Mouse (Mus musculus): ENCODE measurements at regions not wholly inside any gene's neighbourhood (a gene's known extent, or its start where the extent isn't known, plus 50 kb on each side); places are given as distances from the start of the nearest gene placed in this dataset.

DNA sequence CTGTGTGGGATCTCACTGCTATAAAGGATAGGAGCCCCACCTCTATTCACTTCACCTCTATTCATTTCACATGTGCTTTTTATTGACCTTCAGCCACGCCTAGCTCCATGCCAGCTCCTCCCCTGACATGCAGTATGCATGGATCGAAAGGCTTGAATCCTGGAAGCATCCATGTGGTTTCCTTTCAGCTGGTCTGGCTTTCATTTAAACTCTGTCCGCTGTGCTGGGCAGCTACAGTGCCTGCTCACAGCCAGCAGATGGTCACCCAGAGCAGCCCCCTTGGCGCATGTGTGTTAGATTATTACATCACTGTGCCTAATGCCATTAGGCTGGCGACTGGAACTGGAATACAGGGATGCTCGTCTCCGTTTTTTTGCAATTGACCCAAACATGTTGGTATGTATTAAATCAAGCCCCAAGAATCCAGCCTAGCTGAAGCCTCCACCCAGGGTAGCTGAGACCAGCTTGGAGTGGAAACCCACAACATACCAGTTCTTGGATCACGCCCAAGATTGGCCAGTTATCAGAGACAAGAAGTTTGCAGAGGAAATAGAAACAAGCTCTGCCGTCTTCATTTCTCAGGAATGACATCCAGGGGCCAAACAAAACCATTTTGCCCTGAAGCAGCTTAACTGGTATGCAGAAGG, 113.2 kb downstream of the Inhbb start:
- DNase-seq (ENCODE audit: low spot score in 2 of 2) = peak in 1 of 2 experiments; percentile 34

DNA sequence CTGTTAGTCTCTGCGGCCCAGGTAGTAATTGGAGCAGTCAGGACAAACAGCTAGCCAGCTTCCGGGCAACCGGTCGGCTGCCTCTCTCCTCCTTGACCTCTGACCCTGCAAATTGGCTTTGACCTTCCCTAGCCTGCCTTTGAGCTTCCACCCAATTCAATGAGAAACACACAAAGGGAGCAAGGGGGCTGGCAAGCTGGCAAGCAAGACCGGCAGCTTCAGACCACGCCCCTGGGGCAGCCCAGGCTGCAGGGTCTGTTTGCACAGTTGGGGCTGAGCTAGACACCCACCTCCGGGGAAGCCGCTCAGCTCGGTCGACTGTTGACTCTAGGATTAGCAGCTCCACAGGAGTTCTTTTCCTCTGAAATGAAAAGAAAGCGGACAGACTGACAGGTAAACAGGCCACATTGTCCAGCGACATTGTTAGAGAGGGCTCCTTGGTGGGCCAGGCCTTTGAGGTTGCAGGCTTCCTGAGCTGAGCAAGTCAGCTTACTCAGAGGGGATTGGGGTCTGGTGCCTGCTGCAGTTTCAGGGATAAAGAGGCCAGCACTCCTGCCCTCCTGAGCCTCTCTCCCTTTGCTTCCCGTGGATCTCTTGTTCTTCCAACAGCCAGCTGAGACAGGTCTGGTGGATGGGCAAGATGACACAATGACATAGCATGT, 116.6 kb downstream of the Inhbb start:
- no peak for DNase-seq (ENCODE audit: low spot score in 2 of 2)

DNA sequence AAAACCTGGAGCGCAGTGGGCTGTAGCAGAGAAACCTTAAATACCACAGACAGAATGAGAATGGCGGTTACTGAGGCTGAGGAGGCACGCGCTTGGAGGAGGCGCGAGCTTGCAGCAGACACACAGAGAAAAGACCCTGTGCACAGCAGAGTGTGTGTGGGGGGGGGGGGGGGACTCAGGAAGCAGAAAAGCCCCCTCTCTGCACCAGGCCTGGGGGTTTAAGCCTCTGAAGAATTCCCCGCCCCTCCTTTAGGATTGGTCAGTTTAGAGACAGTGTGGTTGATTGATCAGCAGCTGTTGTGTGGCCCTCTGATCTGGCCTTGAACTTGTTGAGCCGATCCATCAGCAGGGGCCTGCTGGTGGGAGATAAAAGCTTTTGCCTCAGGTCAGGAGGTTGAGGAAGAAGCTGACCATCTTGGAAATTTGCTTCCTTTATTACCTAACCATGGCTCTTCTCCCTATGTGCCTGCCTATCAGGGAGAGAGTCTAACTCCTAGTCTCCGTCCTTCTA, 117.5 kb downstream of the Inhbb start:
- no peak for DNase-seq (ENCODE audit: low spot score in 2 of 2)

DNA sequence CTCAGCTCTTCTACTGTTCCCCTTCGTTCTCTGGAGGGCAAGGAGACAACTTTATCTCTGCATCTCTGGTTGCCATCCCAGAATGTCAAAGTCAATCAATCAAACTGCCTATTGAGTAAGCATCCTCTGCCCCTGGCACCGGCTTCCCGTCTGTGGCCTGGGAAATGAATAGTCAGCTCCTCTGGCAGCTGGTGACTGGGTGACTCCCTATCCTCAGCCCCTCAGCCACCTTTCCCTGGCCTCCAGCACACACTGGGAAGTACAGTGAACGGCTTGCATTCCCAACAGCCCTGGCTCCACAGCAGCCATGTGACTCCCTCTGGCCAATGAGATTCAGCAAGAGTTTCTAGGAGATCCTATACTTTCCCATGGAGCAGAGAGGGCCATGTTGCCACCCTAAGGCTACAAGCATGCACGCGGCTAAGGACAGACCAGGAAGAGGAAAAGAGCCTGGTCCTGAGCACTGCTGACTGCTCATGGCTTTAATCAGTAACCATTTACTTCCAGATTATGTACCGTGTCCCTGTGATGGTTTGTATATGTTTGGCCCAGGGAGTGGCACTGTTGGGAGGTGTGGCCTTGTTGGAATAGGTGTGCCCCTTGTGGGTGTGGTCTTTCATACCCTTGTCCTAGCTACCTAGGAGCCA, 119.6 kb downstream of the Inhbb start:
- no peak for DNase-seq (ENCODE audit: low spot score in 2 of 2)

DNA sequence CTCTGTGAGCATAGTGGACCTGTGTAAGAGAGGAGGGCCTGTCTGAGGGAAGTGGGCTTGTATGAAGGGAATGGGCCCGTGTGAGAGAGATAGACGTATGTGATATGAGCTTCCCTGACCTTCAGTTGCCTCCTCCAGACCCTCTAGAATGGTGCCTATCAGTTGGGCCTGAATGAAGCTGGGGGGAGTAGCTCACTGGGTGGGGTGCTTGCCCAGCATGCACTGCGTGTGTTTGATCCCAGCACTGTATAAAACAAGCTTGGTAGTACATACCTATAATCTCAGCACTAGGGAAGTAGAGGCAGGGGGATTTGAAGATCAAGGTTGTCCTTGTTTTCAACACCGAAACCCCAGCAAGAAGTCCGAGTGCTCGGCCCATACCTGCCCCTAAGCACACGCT, 120.1 kb downstream of the Inhbb start:
- no peak for DNase-seq (ENCODE audit: low spot score in 2 of 2)

DNA sequence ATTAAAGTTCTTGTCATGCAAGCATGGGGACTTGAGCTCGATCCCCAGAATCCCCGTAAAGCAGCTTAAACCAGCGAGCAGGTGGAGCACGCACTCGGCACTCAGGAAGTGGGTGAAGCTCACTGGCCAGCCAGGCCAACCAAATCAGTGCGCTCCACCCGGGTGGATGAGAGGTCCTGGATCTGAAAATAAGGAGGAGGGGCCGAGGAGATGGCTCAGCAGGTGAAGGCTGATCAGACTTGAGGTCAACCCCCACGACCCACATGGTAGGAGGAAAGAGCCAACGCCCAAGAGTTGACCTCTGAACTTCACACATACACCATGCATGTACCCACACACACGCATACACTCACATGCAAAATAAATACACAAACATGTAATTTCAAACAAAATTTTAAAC, 120.8 kb downstream of the Inhbb start:
- DNase-seq (ENCODE audit: low spot score in 2 of 2) = no peak

DNA sequence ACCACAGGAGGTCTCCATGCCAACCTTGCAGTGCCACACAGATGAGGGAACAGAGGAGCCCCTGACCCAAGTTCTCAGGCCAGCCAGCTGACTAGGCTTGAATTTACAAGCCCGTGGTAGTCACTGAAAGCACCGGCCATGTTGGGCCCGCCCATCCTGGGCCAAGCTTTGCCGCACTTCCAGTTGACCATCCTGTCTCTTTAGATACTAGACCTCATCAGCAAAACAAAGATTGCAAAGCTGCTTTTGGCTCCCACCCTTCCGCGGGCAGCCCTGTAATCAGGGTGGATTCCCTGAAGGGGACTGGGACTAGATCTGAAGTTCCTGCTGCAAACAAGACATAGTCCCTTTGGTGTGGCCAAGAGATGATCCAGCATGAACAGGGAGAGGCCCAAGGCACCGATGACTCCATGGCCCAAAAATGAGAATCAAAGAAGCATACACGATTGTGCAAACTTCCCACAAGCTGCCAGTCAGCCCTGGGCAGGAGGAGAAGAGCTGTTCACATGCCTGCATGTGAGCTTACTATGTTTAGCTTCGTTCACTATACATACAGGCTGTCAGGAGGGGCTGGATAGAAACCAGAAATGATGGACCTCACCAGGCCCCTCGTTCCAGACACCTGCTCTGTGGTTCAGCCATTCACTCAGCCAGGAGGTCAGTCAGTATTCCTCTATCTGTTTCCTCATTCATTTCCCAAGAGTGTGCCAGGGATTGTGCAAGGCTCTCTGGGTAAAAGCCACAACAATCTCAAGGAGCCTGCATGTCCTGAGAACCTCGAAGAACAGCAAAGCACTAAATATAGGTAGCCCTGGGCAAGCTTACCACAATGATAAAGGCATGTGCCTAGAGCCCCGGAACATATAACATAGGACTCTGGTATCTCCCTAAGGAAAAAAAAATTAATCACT, 122.0 kb downstream of the Inhbb start:
- DNase-seq (ENCODE audit: low spot score in 2 of 2) = no peak

DNA sequence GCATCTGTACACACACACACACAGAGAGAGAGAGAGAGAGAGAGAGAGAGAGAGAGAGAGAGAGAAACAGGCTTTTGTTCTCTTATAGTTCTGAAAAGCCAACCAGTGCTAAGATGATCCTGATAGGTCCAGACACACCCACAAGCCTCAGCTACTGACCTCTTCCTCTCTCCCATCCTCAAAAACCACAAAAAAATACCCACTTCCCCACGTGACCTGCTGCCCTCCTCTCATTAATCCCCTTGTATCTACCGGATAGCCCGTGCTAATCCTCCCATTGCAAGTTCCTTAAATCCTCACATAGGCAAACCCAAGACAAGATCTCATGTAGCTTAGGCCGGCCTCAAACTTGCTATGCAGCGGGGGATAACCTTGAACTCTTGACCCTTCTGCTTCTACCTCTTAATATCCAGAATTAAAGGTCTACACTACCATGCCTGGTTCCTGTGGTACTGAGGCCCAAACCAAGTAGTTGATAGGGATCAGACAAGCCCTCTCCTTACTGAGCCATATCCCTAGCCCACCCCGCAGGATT, 123.3 kb downstream of the Inhbb start:
- no peak for DNase-seq (ENCODE audit: low spot score in 2 of 2)

DNA sequence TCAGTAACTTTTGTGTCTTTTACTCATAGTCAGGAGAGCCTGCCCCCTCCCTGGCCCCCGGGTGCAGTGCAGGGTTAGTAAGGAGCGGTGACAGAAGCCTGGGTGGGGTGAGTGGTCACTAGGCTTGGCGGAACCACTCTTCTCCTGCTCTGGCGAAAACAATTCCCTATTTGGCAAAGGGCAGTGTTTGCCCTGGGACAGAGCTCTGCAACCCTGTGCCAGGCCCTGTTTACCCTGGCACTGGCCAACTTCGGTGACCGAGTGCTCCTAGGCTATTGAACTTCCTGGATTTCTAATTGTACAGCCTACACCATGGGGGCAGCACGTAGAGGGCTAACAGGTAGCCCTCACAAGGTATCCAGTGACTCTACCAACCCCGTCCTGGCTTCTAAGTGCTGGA, 126.9 kb downstream of the Inhbb start:
- DNase-seq (ENCODE audit: low spot score in 2 of 2) = peak in 1 of 2 experiments; percentile 8

DNA sequence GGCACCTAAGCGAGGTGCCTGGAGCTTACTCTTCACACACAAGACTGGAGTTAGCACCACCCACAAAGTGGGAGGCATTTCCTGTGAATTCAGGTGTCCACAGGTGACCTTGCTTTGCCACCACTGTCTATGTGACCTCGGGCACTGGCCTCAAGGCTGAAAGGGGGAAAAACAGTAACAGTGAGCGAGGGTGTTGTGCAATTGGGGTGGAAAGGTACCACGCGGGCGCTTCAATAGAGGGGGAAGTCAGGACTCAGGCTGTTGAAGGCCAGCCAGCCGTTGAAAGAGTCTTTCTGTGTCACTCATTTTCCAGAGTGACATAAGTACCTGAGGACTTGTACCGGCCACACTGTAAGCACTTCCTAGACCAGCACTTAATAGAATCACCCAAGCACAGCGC, 128.2 kb downstream of the Inhbb start:
- no peak for DNase-seq (ENCODE audit: low spot score in 2 of 2)

DNA sequence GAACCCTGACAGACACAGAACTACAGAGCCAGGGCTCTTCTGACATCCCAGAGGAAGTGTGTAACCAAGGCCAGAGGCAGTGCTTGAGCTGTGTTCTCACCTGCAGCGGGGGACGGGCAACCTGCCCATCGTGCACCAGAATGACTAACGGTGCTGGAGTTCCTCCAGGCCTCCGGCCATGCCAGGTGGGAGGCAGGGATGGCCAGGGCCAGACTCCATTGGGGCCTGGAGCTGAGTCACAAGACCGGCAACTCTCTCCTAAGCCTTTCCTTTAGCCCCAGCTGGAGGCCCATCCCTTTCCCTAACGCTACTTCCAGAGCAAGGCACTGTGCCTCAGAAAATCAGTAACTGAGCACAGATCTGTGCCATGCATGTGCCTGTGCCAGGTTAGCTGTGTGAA, 129.8 kb downstream of the Inhbb start:
- DNase-seq (ENCODE audit: low spot score in 2 of 2) = no peak

DNA sequence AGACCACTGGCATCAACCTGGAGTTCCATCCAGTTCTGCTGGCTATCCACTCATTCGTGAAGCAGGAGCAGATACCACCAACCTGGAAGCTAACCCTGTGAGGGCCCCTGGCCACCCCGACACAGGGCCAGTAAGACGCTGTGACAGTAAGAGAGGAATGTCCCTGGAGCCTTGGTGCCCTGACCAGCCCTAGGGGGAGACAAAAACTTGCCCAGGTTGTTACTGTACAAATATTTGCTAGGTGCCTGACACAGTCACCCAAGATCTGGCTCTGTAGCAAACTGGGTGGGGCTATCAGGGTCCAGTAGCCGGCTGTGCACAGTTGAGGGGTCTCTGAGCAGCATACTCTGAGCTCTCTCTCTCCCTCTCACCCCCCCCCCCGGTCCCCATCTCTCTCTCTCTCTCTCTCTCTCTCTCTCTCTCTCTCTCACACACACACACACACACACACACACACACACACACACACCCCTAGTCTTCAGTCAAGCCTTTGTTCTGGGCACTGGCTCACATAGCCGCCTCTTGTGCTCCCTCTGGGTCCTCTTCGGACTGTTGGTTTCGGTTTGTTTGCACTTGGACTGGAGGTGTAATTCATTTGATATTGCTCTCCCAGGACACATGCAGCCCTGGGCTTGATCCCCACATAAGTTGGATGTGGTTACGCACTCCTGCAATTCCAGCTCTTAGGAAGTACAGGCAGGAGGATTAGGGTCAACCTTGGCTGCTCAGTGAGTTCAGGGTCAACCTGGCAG, 131.7 kb downstream of the Inhbb start:
- DNase-seq (ENCODE audit: low spot score in 2 of 2) = no peak

DNA sequence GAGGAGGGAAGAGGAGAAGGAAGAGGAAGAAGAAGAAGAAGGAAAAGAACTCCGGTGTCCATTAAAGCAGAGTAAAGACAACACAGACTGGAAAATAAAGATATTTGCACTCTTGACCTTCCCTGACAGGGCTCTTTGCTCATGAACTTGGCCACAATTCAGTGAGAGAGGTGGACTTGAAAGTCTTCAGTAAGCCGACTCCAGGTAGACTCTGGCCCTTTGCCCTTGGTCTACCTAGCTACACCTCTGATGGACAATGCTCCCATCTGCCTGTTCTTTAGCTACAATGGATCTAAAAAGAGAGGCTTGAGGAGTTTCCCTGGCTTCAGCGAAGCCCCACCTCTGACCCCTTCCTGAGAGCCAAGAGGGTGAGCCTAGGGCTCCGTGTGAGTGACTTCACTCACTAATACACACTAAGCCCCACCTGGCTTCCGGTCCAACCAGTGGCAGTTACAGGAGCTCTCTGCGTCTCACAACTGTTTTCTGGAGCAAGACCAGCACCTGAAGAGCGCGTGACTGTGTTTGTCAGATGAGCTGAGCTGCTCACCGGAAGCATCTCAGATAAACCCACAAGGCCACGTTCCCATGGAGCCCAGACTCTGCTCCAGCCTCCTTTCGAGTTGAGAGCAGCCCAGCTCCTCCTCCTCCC, 132.4 kb downstream of the Inhbb start:
- DNase-seq (ENCODE audit: low spot score in 2 of 2) = no peak

DNA sequence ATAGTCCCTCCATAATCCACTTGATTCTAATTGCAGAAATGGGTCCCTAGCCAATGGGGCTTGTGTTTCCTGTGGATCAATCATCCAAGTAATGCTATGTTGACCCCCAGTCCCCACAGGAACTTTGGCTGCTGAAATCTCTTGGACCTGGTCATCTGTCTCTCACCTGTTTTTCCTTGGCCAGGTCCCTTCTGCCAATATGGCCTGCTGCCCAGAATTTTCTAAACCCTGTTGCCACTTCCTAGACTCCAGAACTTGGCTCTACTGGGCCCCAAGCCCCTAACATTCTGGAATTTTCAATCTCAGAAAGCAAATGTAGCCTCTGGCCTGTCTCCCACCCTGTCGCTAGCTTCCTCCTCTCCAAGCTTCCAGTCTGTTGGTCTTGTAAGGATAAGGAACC, 139.6 kb downstream of the Inhbb start:
- no peak for DNase-seq (ENCODE audit: low spot score in 2 of 2)

DNA sequence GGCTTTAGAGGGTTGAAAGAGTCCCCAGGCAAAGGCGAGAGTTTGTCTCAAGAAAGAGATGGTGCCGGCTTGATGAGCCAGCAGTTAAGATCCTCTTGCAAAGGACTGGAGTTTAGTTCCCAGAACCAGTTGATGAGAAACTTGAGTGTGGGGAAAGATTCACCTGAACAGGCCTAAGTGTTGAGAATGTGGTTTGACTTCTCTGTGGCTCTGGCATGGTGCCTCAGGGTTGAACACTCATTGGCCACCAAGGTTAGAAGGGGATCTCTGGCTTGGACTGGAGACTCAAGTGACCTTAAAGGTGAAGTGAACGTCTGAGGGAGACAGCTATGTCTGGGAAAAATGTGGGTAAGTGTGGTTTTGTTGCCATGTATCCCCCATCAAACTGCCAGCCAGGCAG, 142.8 kb downstream of the Inhbb start:
- DNase-seq (ENCODE audit: low spot score in 2 of 2) = no peak

DNA sequence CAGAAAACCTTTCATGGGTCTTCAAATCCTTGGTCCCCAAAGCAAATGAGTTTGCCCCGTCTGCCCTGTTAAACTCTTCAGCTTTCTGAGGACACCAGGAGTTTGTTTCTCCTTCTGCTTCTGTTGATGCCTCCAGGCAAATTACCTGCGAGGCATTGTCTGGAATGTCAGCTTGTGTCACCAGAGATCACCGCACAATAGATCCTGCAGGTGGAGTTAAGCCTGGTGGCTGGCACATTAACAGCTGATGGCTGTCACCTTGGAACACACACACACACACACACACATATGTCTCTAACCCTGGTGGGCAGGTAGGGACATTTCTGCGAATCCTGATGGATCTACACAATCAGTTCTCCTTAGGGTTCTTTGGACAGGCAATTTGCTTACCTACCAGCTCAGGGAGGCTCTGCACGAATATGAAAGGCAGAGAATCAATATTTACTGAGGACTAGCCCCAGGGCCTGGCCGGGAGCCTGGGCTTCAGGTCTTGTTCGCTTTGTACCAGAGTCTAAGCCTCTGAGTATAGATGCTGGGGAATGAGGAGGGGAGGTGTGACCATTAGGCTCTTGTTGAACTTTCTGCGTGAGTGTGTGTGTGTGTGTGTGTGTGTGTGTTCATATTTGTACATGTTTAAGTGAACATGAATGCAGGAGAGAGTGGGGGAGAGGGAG, 143.4 kb downstream of the Inhbb start:
- DNase-seq (ENCODE audit: low spot score in 2 of 2) = no peak

DNA sequence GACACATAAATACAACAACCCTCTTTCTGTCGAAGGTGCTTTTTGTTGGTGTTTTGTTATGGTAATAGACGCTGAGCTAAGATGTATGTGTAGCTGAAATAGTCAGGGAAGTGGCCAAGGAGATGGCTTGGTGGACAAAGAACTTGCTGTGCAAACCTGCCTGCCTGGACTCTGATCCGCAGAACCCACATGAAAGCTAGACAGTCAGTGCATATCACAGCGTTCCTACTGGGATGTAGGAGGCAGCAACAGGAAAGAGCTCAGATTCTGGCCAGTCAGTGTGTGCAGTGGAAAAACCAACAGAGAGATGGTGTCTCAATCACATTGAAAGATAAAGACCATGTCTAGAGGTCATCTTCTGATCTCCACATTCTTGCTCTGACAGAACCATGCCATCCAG, 144.1 kb downstream of the Inhbb start:
- DNase-seq (ENCODE audit: low spot score in 2 of 2) = no peak

DNA sequence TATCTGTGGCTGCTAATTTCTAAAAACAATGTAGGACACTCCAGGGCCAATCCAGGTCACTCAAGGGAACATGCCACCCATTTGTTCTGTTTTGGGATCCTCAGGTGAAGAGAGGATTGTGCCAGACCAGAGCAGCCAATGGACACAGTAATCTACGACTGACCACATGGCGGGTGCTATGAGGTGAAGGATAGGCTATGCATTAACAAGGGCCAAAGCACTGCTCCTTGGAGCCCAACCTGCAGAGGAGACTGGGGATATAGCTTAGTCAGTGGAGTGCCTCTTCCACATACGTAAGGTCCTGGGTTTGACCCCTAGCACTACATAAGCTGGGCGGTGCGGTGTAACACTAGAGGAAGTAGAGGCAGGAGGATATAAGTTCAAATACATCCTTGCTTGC, 156.0 kb downstream of the Inhbb start:
- DNase-seq (ENCODE audit: low spot score in 2 of 2) = no peak

DNA sequence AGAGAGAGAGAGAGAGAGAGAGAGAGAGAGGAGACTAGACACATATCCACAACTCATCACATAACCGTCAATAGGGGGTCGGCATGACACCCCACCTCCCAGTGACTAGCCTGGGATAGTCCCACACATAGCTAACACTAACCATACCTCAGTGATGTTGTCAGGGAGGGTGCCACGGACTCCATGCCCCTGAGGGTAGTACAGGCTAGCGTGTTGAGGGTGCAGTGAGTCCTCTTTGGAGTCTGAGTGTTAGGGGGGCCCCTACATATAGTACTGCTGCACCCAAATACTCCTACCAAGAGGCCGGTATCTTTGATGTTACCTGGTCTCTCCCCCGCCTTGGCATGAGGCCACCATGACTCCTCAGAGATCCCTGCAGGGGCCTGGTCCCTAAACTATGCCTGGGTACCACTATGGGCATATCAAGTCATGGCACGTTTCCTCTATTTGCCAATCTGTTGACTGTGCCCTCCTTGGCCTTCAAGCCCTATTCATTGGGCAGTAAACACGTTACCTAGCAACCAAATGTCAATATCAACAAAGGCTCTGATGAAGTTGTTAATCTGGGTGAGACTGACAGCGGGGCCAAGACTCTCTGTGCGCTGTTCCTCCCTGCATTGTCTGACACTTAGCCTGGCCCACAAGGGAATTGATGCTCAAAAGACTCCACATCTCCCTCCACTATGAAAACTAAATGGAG, 156.7 kb downstream of the Inhbb start:
- DNase-seq (ENCODE audit: low spot score in 2 of 2) = no peak

Measured in layer of hippocampus, postnatal 14 days (tissue).